Mouse (Mus musculus) erythroblast, embryonic 14.5 days (primary cell): ENCODE results near the gene Timm17b.

ENCODE experiments used
- GATA1 ChIP-seq: IDR thresholded peaks from 2 replicates; pipeline ENCODE4 v1.6.1; 2012; ENCODE audit warnings: low read length, inconsistent platforms, mixed read lengths
- TAL1 ChIP-seq: IDR thresholded peaks from 3 replicates; pipeline ENCODE4 v1.6.1; 2012; ENCODE audit warnings: low read length, inconsistent platforms, mixed read lengths

GRCm38 (mm10) chrX:7927116-7927515 lies 28.0 kb downstream of the Timm17b start:
- TF ChIP-seq GATA1 = no peak
- TF ChIP-seq TAL1 = no peak
